Mouse (Mus musculus) MEL (cell line): ENCODE results near the gene Trpd52l3. TPM values are rescaled to one million over a fixed set of nuclear protein-coding genes. Genes with fewer than 3 reads are reported as not detected.

Experiments used
- DNase-seq: peaks from one replicate; pipeline ENCODE4 v3.0.0; 2011; ENCODE audit warnings: low read depth, low spot score
- H3K27ac ChIP-seq: 2 replicates; pipeline ENCODE4 v1.5.1; 2012; ENCODE audit warnings: low read depth, mild to moderate bottlenecking, control low read depth, low read length, moderate library complexity; ENCODE audit not compliant: control insufficient read depth
- H3K27me3 ChIP-seq, 2 experiments: fragments of 150-350 bp in 1 of 2; sonication (generic) in 1 of 2; 2 replicates each; pipeline ENCODE4 v1.6.1; 2012; ENCODE audit warnings: low read length in 2 of 2, mild to moderate bottlenecking in 2 of 2, improper control_type of control experiment in 1 of 2, moderate library complexity in 1 of 2; ENCODE audit not compliant: insufficient read depth in 2 of 2, control insufficient read depth in 1 of 2
- H3K36me3 ChIP-seq, 2 experiments: 2 replicates each; pipeline ENCODE4 v1.6.1; 2012 to 2014; ENCODE audit warnings: low read length in 2 of 2, improper control_type of control experiment in 1 of 2, inconsistent platforms in 1 of 2, mild to moderate bottlenecking in 1 of 2; ENCODE audit not compliant: insufficient read depth in 2 of 2, control insufficient read depth in 1 of 2
- H3K4me1 ChIP-seq, 2 experiments: fragments of 150-350 bp in 1 of 2; sonication (generic) in 1 of 2; 2 replicates each; pipeline ENCODE4 v1.6.1; 2012; ENCODE audit warnings: low read length in 2 of 2, improper control_type of control experiment in 1 of 2, mild to moderate bottlenecking in 1 of 2; ENCODE audit not compliant: insufficient read depth in 2 of 2, control insufficient read depth in 1 of 2
- H3K4me3 ChIP-seq, 2 experiments: fragments of 150-350 bp in 1 of 2; sonication (generic) in 1 of 2; 2 replicates each; pipeline ENCODE4 v1.5.1; 2012; ENCODE audit warnings: low read depth in 2 of 2, low read length in 2 of 2, mild to moderate bottlenecking in 2 of 2, moderate library complexity in 2 of 2, control low read depth in 1 of 2, improper control_type of control experiment in 1 of 2; ENCODE audit not compliant: control insufficient read depth in 1 of 2, insufficient read depth in 1 of 2
- H3K79me2 ChIP-seq: 2 replicates; pipeline ENCODE4 v1.6.1; 2012; ENCODE audit warnings: mild to moderate bottlenecking, low read length, moderate library complexity; ENCODE audit not compliant: control insufficient read depth, poor library complexity, insufficient read depth
- H3K9ac ChIP-seq: 2 replicates; pipeline ENCODE4 v1.6.1; 2012; ENCODE audit warnings: low read depth, mild to moderate bottlenecking, control low read depth, low read length, moderate library complexity; ENCODE audit not compliant: control insufficient read depth, poor library complexity, severe bottlenecking
- H3K9me3 ChIP-seq: fragments of 150-350 bp; sonication (generic); replicated peaks from 2 replicates; pipeline ENCODE4 v1.6.1; 2012; ENCODE audit warnings: mild to moderate bottlenecking, low read length, improper control_type of control experiment, moderate library complexity; ENCODE audit not compliant: insufficient read depth
- BHLHE40 ChIP-seq: IDR thresholded peaks from 2 replicates; pipeline ENCODE4 v1.6.1; 2012; ENCODE audit warnings: low read depth, mild to moderate bottlenecking, inconsistent platforms, low read length, improper control_type of control experiment, borderline replicate concordance
- CHD1 ChIP-seq: IDR thresholded peaks from 2 replicates; pipeline ENCODE4 v1.6.1; 2012; ENCODE audit warnings: low read depth, mild to moderate bottlenecking, inconsistent platforms, low read length, improper control_type of control experiment
- CHD2 ChIP-seq: IDR thresholded peaks from 2 replicates; pipeline ENCODE4 v1.6.1; 2011; ENCODE audit warnings: low read length, improper control_type of control experiment
- CTCF ChIP-seq, 3 experiments: IDR thresholded peaks in 2 of 3; conservative IDR thresholded peaks in 1 of 3; 2 replicates each; pipeline ENCODE4 v1.5.1; 2011 to 2012; ENCODE audit warnings: low read length in 3 of 3, low read depth in 2 of 3, mild to moderate bottlenecking in 2 of 3, improper control_type of control experiment in 1 of 3, inconsistent platforms in 1 of 3, mixed read lengths in 1 of 3, moderate library complexity in 1 of 3; ENCODE audit not compliant: control insufficient read depth in 1 of 3, insufficient read depth in 1 of 3, poor library complexity in 1 of 3, severe bottlenecking in 1 of 3
- E2F4 ChIP-seq: IDR thresholded peaks from 2 replicates; pipeline ENCODE4 v1.6.1; 2011; ENCODE audit warnings: low read depth, low read length, improper control_type of control experiment, borderline replicate concordance
- ELF1 ChIP-seq: IDR thresholded peaks from 2 replicates; pipeline ENCODE4 v1.6.1; 2014; ENCODE audit warnings: low read depth, mild to moderate bottlenecking, inconsistent platforms, low read length, improper control_type of control experiment, moderate library complexity
- GABPA ChIP-seq: IDR thresholded peaks from 2 replicates; pipeline ENCODE4 v1.6.1; 2012; ENCODE audit warnings: low read depth, mild to moderate bottlenecking, inconsistent platforms, low read length, improper control_type of control experiment, moderate library complexity
- GATA1 ChIP-seq: IDR thresholded peaks from 2 replicates; pipeline ENCODE4 v1.6.1; 2011; ENCODE audit warnings: low read depth, low read length, improper control_type of control experiment
- HCFC1 ChIP-seq: IDR thresholded peaks from 2 replicates; pipeline ENCODE4 v1.6.1; 2012; ENCODE audit warnings: low read depth, mild to moderate bottlenecking, inconsistent platforms, low read length, improper control_type of control experiment, moderate library complexity
- JUND ChIP-seq: IDR thresholded peaks from 2 replicates; pipeline ENCODE4 v1.6.1; 2011; ENCODE audit warnings: low read depth, mild to moderate bottlenecking, improper control_type of control experiment, low read length
- MAFK ChIP-seq: IDR thresholded peaks from 2 replicates; pipeline ENCODE4 v1.6.1; 2011; ENCODE audit warnings: low read depth, mild to moderate bottlenecking, low read length, improper control_type of control experiment, borderline replicate concordance
- MXI1 ChIP-seq: IDR thresholded peaks from 2 replicates; pipeline ENCODE4 v1.6.1; 2011; ENCODE audit warnings: mild to moderate bottlenecking, low read depth, low read length, improper control_type of control experiment
- POLR2A ChIP-seq, 2 experiments: IDR thresholded peaks; 2 replicates each; pipeline ENCODE4 v1.6.1; 2011 to 2012; ENCODE audit warnings: low read length in 2 of 2, mild to moderate bottlenecking in 2 of 2, control low read depth in 1 of 2, improper control_type of control experiment in 1 of 2, low read depth in 1 of 2, moderate library complexity in 1 of 2; ENCODE audit not compliant: control insufficient read depth in 1 of 2, insufficient read depth in 1 of 2, poor library complexity in 1 of 2
- POLR2AphosphoS5 ChIP-seq: IDR thresholded peaks from 2 replicates; pipeline ENCODE4 v1.6.1; 2012; ENCODE audit warnings: low read depth, borderline replicate concordance, mild to moderate bottlenecking, inconsistent platforms, low read length, moderate library complexity, mixed read lengths
- SIN3A ChIP-seq: IDR thresholded peaks from 2 replicates; pipeline ENCODE4 v1.6.1; 2012; ENCODE audit warnings: low read length, improper control_type of control experiment, inconsistent platforms
- SMC3 ChIP-seq: IDR thresholded peaks from 2 replicates; pipeline ENCODE4 v1.6.1; 2011; ENCODE audit warnings: low read depth, low read length, improper control_type of control experiment
- TBP ChIP-seq: IDR thresholded peaks from 2 replicates; pipeline ENCODE4 v1.8.0; 2011; ENCODE audit warnings: low read depth, low read length, improper control_type of control experiment
- TCF12 ChIP-seq: IDR thresholded peaks from 2 replicates; pipeline ENCODE4 v1.6.1; 2014; ENCODE audit warnings: low read depth, mild to moderate bottlenecking, inconsistent platforms, low read length, improper control_type of control experiment, moderate library complexity
- UBTF ChIP-seq: IDR thresholded peaks from 2 replicates; pipeline ENCODE4 v1.6.1; 2012; ENCODE audit warnings: low read depth, mild to moderate bottlenecking, inconsistent platforms, low read length, improper control_type of control experiment, moderate library complexity, borderline replicate concordance; ENCODE audit not compliant: insufficient read depth
- ZC3H11A ChIP-seq: IDR thresholded peaks from 2 replicates; pipeline ENCODE4 v1.6.1; 2012; ENCODE audit warnings: low read depth, mild to moderate bottlenecking, inconsistent platforms, low read length, improper control_type of control experiment
- ZNF384 ChIP-seq: IDR thresholded peaks from 2 replicates; pipeline ENCODE4 v1.6.1; 2012; ENCODE audit warnings: low read depth, mild to moderate bottlenecking, inconsistent platforms, low read length, improper control_type of control experiment
- polyA plus RNA-seq, 2 experiments: library from polyadenylated mRNA; stranded (reverse) in 1 of 2; unstranded in 1 of 2; fragments of >175 nt in 1 of 2; fragments of >200 nt in 1 of 2; gene quantifications; 2 replicates each; pipeline versions ENCODE4 v1.2.1 to v1.2.4; 2012; ENCODE audit warnings: low replicate concordance in 2 of 2, low read depth in 1 of 2; ENCODE audit not compliant: insufficient read length in 2 of 2, insufficient read depth in 1 of 2, missing spikeins in 1 of 2
- total RNA-seq: library from RNA; depleted of rRNA; stranded (reverse); fragments of 300-350 nt; gene quantifications from 2 replicates; pipeline ENCODE4 v1.2.3, GENCODE M21; 2012

Gene Trpd52l3
- total and polyA plus RNA-seq, 3 experiments: not detected

- Histone ChIP-seq H3K27me3 (no peaks in the 10 kb centered on the region), H3K4me1 (peaks cover 11 to 22% of the 10 kb centered on the region in 2 experiments)
Observed at GRCm38 (mm10) chr19:30035361-30035760, 31.8 kb downstream of the Trpd52l3 start.

DNA sequence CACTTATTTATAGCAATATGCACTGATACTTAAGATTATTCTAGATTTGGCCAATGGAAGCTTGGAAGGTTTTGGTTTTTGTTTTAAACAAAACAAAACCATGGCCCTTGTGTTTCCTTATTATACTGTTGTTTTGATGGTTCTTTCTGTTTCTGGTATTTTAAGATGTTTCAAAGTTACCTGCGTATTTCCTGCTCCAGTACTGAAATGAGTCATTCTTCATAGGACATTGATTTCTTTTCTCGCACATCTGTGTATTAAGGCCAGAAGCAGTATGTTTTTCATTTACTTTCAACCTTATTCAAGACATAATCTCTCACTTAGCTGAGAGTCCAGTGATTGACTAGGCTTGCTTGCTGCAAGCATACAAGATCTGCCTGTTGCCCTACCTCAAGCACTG, 40.1 kb downstream of the Trpd52l3 start:
- H3K79me2 ChIP-seq: peaks cover 17% of the 10 kb centered on the region
- no peak overlapping the region for H3K4me3 ChIP-seq
- H3K36me3 ChIP-seq: peaks cover 0 to 41% of the 10 kb centered on the region in 2 experiments; a peak in 3 of 4 replicates
- no peaks in the 10 kb centered on the region for H3K9me3 ChIP-seq
- H3K27ac ChIP-seq: no peak overlapping the region
- H3K27me3 ChIP-seq: peaks cover 0 to 1% of the 10 kb centered on the region in 2 experiments; a peak in 1 of 4 replicates
- DNase-seq: no peak
- H3K9ac ChIP-seq: no peak overlapping the region
- no peaks in the 10 kb centered on the region for H3K4me1 ChIP-seq
- TF ChIP-seq TCF12 (no peak), UBTF (no peak), GATA1 (no peak), ELF1 (no peak), CHD1 (no peak), MXI1 (no peak), HCFC1 (no peak), MAFK (no peak), GABPA (no peak), ZC3H11A (no peak), CTCF (IDR thresholded peaks at IDR 0.05 in 2 of 3, conservative IDR thresholded peaks at IDR 0.05 in 1 of 3; ENCODE audit: control insufficient read depth in 1 of 3, insufficient read depth in 1 of 3, low read depth in 2 of 3, low read length in 3 of 3, poor library complexity in 1 of 3, severe bottlenecking in 1 of 3) (no peak), ZNF384 (no peak), E2F4 (no peak), CHD2 (no peak), SIN3A (no peak)

More at GRCm38 (mm10) chr19:30035361-30035760, 31.8 kb downstream of the Trpd52l3 start:
- TF ChIP-seq SIN3A: peak; percentile 39; the same call in 1 of the 2 replicates
- no peak for TF ChIP-seq UBTF
- TF ChIP-seq JUND: peak; percentile 81
- TF ChIP-seq POLR2A (IDR thresholded peaks at IDR 0.05; ENCODE audit: control insufficient read depth in 1 of 2, insufficient read depth in 1 of 2, low read depth in 1 of 2, low read length in 2 of 2, poor library complexity in 1 of 2): no peak
- TF ChIP-seq SMC3: no peak
- TF ChIP-seq BHLHE40: 0 out of 2 replicates have a peak, but pooled peaks have one; percentile 8
- TF ChIP-seq TBP: no peak
- TF ChIP-seq POLR2AphosphoS5: no peak
- peak; percentile 66; the same call in 1 of the 2 replicates for TF ChIP-seq GATA1
- no peak for DNase-seq
- Histone ChIP-seq H3K27ac (no peak overlapping the region), H3K4me3 (no peak overlapping the region), H3K36me3 (peaks cover 9 to 42% of the 10 kb centered on the region in 2 experiments), H3K79me2 (peaks cover 68% of the 10 kb centered on the region), H3K9ac (no peak overlapping the region), H3K9me3 (no peaks in the 10 kb centered on the region)
